Mouse (Mus musculus) 3134 (cell line): ENCODE results near the gene Smndc1.

Experiments
- DNase-seq: peaks from one replicate; pipeline ENCODE4 v3.0.0-alpha.2; 2011; ENCODE audit warnings: low spot score; ENCODE audit not compliant: insufficient read length; ENCODE audit errors: extremely low read depth

Gene Smndc1

GRCm38 (mm10) chr19:53353864-53354263 lies 36.5 kb downstream of the Smndc1 start:
- DNase-seq = no peak

GRCm38 (mm10) chr19:53345766-53346165 lies 44.6 kb downstream of the Smndc1 start:
- no peak for DNase-seq

GRCm38 (mm10) chr19:53344062-53344461 lies 46.3 kb downstream of the Smndc1 start:
- no peak for DNase-seq

GRCm38 (mm10) chr19:53343174-53343881 lies 47.0 kb downstream of the Smndc1 start:
- DNase-seq = no peak

GRCm38 (mm10) chr19:53340423-53340822 lies 50.0 kb downstream of the Smndc1 start:
- DNase-seq = no peak

GRCm38 (mm10) chr19:53335241-53335640 lies 55.1 kb downstream of the Smndc1 start:
- DNase-seq = no peak

GRCm38 (mm10) chr19:53333730-53334129 lies 56.6 kb downstream of the Smndc1 start:
- no peak for DNase-seq

- no peak for DNase-seq
These were observed 58.4 kb downstream of the Smndc1 start for GRCm38 (mm10) chr19:53331882-53332500.

- DNase-seq = peak; percentile 76
These were observed 60.4 kb downstream of the Smndc1 start for GRCm38 (mm10) chr19:53329992-53330381.
